Mouse (Mus musculus) gastrocnemius, postnatal 25 days (tissue): ENCODE measurements around the gene Tbc1d14. TPM values are rescaled to one million over a fixed set of nuclear protein-coding genes. Genes with fewer than 3 reads are reported as not detected.

Experiments
- DNase-seq: peaks from one replicate; pipeline ENCODE4 v3.0.0; 2022
- long read RNA-seq, 2 experiments: library from polyadenylated mRNA; stranded (forward); transcript quantifications; one replicate each; pipeline ENCODE4 v2.0.0; 2021
- total RNA-seq, 2 experiments: library from RNA; stranded (reverse); gene quantifications; 1 replicate in 1 of 2; 2 replicates in 1 of 2; pipeline ENCODE4 v1.2.3; 2021

The Tbc1d14 gene
- 10 to 100 TPM; 12.6 to 13.5 TPM for total RNA-seq
- long read RNA-seq, experiment 1, partial matches to known transcripts = 0 of 3 reads
- long read RNA-seq, experiment 1, other reads (novel, unspliced or antisense) = 3 of 3 reads
- long read RNA-seq, experiment 2, partial matches to known transcripts = 1 of 5 reads
- long read RNA-seq, experiment 2, other reads (novel, unspliced or antisense) = 4 of 5 reads

GRCm38 (mm10) chr5:36593176-36593575 lies at the start of gene Tbc1d14:
Gene Tbc1d14, minus strand, starts transcription at chr5:36593276.
- no peak for DNase-seq

- DNase-seq = no peak
Measured at GRCm38 (mm10) chr5:36625612-36626011, 32.5 kb upstream of the Tbc1d14 start.

GRCm38 (mm10) chr5:36623670-36624069 lies 30.6 kb upstream of the Tbc1d14 start:
- no peak for DNase-seq

GRCm38 (mm10) chr5:36621058-36621449 lies 28.0 kb upstream of the Tbc1d14 start:
- DNase-seq = peak; percentile 26

- no peak for DNase-seq
Measured at GRCm38 (mm10) chr5:36620409-36621057, 27.5 kb upstream of the Tbc1d14 start.

GRCm38 (mm10) chr5:36618890-36619289 lies 25.8 kb upstream of the Tbc1d14 start:
- DNase-seq = no peak

GRCm38 (mm10) chr5:36618356-36618755 lies 25.3 kb upstream of the Tbc1d14 start:
- no peak for DNase-seq

- DNase-seq = no peak
Measured at GRCm38 (mm10) chr5:36614124-36614523, 21.0 kb upstream of the Tbc1d14 start.

- DNase-seq = no peak
Measured at GRCm38 (mm10) chr5:36608939-36609499, 15.9 kb upstream of the Tbc1d14 start.

- no peak for DNase-seq
Measured at GRCm38 (mm10) chr5:36603031-36603430, 10.0 kb upstream of the Tbc1d14 start.

- DNase-seq = no peak
Measured at GRCm38 (mm10) chr5:36602028-36602427, 9.0 kb upstream of the Tbc1d14 start.

- DNase-seq = no peak
Measured at GRCm38 (mm10) chr5:36601492-36601891, 8.4 kb upstream of the Tbc1d14 start.

- DNase-seq = no peak
Measured at GRCm38 (mm10) chr5:36598883-36599282, 5.8 kb upstream of the Tbc1d14 start.

GRCm38 (mm10) chr5:36597653-36598052 lies 4.6 kb upstream of the Tbc1d14 start:
- no peak for DNase-seq

- no peak for DNase-seq
Measured at GRCm38 (mm10) chr5:36596225-36596624, 3.1 kb upstream of the Tbc1d14 start.

GRCm38 (mm10) chr5:36595115-36595514 lies 2.0 kb upstream of the Tbc1d14 start:
- DNase-seq = no peak

- DNase-seq = no peak
Measured at GRCm38 (mm10) chr5:36594344-36594743, 1.3 kb upstream of the Tbc1d14 start.

- no peak for DNase-seq
Measured at GRCm38 (mm10) chr5:36590499-36590920, 2.6 kb downstream of the Tbc1d14 start.

- DNase-seq = no peak
Measured at GRCm38 (mm10) chr5:36584299-36584698, 8.8 kb downstream of the Tbc1d14 start.

GRCm38 (mm10) chr5:36581924-36582642 lies 11.0 kb downstream of the Tbc1d14 start:
- DNase-seq = peak; percentile 99

- DNase-seq = no peak
Measured at GRCm38 (mm10) chr5:36581259-36581923, 11.7 kb downstream of the Tbc1d14 start.

GRCm38 (mm10) chr5:36579967-36580366 lies 13.1 kb downstream of the Tbc1d14 start:
- no peak for DNase-seq
